Mouse (Mus musculus) midbrain, embryonic 14.5 days (tissue): ENCODE data around the gene Smcr8. TPM values are rescaled to one million over a fixed set of nuclear protein-coding genes. Genes with fewer than 3 reads are reported as not detected.
A peak's percentile ranks its signal among the peaks of the same experiment; 100 is the strongest.

Experiments used
- ATAC-seq: fragments of 200-750 bp; cut with Nextera tagmentation; 2 replicates; pipeline ENCODE4 v1.8.0; 2017; ENCODE audit warnings: moderate number of reproducible peaks, moderate library complexity; ENCODE audit not compliant: low FRiP score, low TSS enrichment
- DNase-seq: peaks from one replicate; pipeline ENCODE4 v3.0.0-alpha.2; 2015
- H3K27ac ChIP-seq: fragments of 300-500 bp; sonication (generic); replicated peaks from 2 replicates; pipeline ENCODE4 v1.5.1; 2014; ENCODE audit warnings: mild to moderate bottlenecking, low read depth, low read length, moderate library complexity
- H3K27me3 ChIP-seq: fragments of 300-500 bp; sonication (generic); 2 replicates; pipeline ENCODE4 v1.6.1; 2014; ENCODE audit warnings: low read length, control low read depth, mixed read lengths; ENCODE audit not compliant: control insufficient read depth, insufficient read depth
- H3K36me3 ChIP-seq: fragments of 300-500 bp; sonication (generic); 2 replicates; pipeline ENCODE4 v1.6.1; 2014; ENCODE audit warnings: low read length, control low read depth; ENCODE audit not compliant: control insufficient read depth, insufficient read depth
- H3K4me1 ChIP-seq: fragments of 300-500 bp; sonication (generic); 2 replicates; pipeline ENCODE4 v1.6.1; 2014; ENCODE audit warnings: mild to moderate bottlenecking, antibody characterized with exemption, low read length, control low read depth; ENCODE audit not compliant: control insufficient read depth, insufficient read depth
- H3K4me2 ChIP-seq: fragments of 300-500 bp; sonication (generic); 2 replicates; pipeline ENCODE4 v1.6.1; 2014; ENCODE audit warnings: mild to moderate bottlenecking, low read length, moderate library complexity
- H3K4me3 ChIP-seq: fragments of 300-500 bp; sonication (generic); replicated peaks from 2 replicates; pipeline ENCODE4 v1.5.1; 2014; ENCODE audit warnings: low read depth, low read length
- H3K9ac ChIP-seq: fragments of 300-500 bp; sonication (generic); replicated peaks from 2 replicates; pipeline ENCODE4 v1.6.1; 2014; ENCODE audit warnings: mild to moderate bottlenecking, low read length, moderate library complexity
- H3K9me3 ChIP-seq: fragments of 300-500 bp; sonication (generic); 2 replicates; pipeline ENCODE4 v1.6.1; 2016; ENCODE audit warnings: low read length, control low read depth, mixed read lengths; ENCODE audit not compliant: control insufficient read depth
- WGBS: fragments of 180-500 bp; shearing (Covaris S2); extraction: QIAGEN DNeasy Blood & Tissue Kit; methylation state at CpG from one replicate; pipeline ENCODE4 v1.1.7; 2014; 5-methylcytosine and 5-hydroxymethylcytosine counted together
- polyA plus RNA-seq: library from polyadenylated mRNA; unstranded; fragments of >200 nt; fragmentation: Nextera tagmentation; extraction: Ambion mirVana; gene quantifications from 2 replicates; pipeline ENCODE4 v1.2.1, GENCODE M21; 2014

Gene Smcr8
- polyA plus RNA-seq, 1 experiment from 2014 or later, result 9.4 TPM

DNA sequence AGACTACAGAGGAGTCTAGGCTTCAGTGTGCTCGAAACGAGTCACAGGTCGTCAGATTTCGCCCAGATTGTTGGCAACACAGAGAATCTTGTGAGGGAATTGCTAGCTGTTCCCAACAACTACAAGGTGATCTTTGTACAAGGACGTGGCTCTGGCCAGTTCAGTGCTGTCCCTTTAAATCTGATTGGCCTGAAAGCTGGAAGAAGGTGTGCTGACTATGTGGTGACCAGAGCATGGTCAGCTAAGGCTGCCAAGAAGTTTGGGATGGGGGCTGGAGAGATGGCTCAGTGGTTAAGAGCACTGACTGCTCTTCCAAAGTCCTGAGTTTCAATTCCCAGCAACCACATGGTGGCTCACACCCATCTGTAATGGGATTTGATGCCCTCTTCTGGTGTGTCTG, 39.1 kb downstream of the Smcr8 start:
- 73% methylated on average over 5 of the region's 5 CpGs for WGBS
- H3K36me3 ChIP-seq, result no peaks in the 10 kb centered on the region
- H3K4me1 ChIP-seq, result no peaks in the 10 kb centered on the region
- H3K9ac ChIP-seq, result no peak overlapping the region
- no peaks in the 10 kb centered on the region for H3K9me3 ChIP-seq
- H3K4me3 ChIP-seq, result no peak overlapping the region
- DNase-seq, result no peak
- no peaks in the 10 kb centered on the region for H3K27me3 ChIP-seq
- H3K4me2 ChIP-seq, result no peak overlapping the region
- no peak overlapping the region for H3K27ac ChIP-seq
- ATAC-seq, result no peak

DNA sequence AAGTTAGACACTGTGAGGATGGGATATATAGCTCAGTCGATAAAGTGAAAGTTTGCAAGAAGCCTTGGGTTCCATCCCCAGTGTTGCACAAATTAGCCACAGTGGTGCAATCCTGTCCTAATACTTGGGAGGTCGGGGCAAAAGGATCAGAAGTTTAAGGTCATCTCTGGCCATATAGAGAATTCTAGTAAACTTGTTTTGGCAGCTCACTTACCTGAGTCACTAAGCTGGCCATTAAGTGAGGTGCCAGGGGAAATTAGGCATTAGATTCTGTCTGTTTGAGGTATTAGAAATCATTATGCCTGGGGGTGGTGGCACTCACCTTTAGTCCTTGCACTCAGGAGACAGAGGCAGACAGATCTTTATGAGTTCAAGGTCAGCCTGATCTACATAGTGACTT, 46.4 kb downstream of the Smcr8 start:
- Histone ChIP-seq H3K9ac (no peak overlapping the region), H3K9me3 (no peaks in the 10 kb centered on the region), H3K36me3 (no peaks in the 10 kb centered on the region), H3K4me3 (no peak overlapping the region), H3K27ac (no peak overlapping the region), H3K4me2 (no peak overlapping the region), H3K27me3 (no peaks in the 10 kb centered on the region), H3K4me1 (no peaks in the 10 kb centered on the region)
- no peak for DNase-seq
- 64% methylated on average over 2 of the region's 2 CpGs for WGBS
- ATAC-seq, result no peak

- DNase-seq (no peak), ATAC-seq (no peak)
- Histone ChIP-seq H3K36me3 (no peaks in the 10 kb centered on the region), H3K4me1 (no peaks in the 10 kb centered on the region), H3K27me3 (no peaks in the 10 kb centered on the region), H3K9ac (no peak overlapping the region), H3K27ac (no peak overlapping the region), H3K9me3 (no peaks in the 10 kb centered on the region), H3K4me2 (no peak overlapping the region), H3K4me3 (no peak overlapping the region)
- 91% methylated on average over 3 of the region's 3 CpGs for WGBS
Observed at GRCm38 (mm10) chr11:60825191-60825590, 47.9 kb downstream of the Smcr8 start.

DNA sequence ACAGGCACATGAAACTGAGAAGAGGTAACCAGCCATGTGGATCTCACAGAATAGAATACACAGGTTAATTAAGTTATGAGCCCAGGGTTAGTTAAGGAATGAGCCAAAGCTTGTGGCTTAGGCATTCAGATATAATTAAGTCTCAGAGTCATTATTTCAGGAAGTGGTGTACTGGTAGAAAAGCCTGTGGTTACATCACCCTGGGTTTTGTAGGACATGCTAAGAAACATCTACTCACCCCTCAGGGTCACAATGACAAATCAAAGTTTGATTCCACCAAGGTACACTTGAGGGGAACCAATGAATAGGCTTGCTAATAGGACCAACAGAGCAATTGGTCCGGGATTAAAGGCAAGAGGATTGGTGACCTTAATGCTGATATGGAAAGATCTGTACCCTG, 49.4 kb downstream of the Smcr8 start:
- H3K4me2 ChIP-seq, result no peak overlapping the region

GRCm38 (mm10) chr11:60827241-60827945, 50.1 kb downstream of the Smcr8 start:
- 10% methylated on average over 4 of the region's 4 CpGs for WGBS

More for the DNA sequence above, 49.4 kb downstream of the Smcr8 start:
- Histone ChIP-seq H3K27me3 (no peaks in the 10 kb centered on the region), H3K27ac (no peak overlapping the region), H3K9me3 (no peaks in the 10 kb centered on the region), H3K4me3 (no peak overlapping the region), H3K9ac (no peak overlapping the region), H3K36me3 (no peaks in the 10 kb centered on the region), H3K4me1 (peaks cover 5% of the 10 kb centered on the region; the same call in 1 of the 2 replicates)
- DNase-seq (no peak), ATAC-seq (no peak)
- 23% methylated on average over 1 of the region's 1 CpGs for WGBS

DNA sequence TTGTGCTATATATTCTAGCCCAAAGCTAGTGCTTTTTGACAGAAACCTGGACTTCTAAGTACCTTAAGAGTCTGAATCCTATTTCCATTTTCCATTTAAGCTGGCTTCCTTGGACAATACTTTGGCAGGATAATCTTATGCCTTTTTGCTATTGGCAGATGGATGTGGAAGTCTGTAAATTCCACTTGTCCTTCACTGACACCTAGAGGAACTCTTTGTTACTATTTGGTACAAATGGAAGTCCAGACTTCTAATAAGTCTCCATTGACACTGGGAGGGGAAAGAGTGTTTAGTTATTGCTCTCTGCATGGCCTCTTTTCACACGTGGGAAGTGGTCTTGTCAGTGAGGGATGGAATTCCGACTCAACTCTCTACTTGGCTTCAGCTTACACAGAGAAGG, 51.6 kb downstream of the Smcr8 start:
- H3K9me3 ChIP-seq, result no peaks in the 10 kb centered on the region
- H3K4me2 ChIP-seq, result no peak overlapping the region
- no peak overlapping the region for H3K27ac ChIP-seq
- H3K27me3 ChIP-seq, result no peaks in the 10 kb centered on the region
- ATAC-seq (no peak), DNase-seq (peak; percentile 25)
- H3K36me3 ChIP-seq, result no peaks in the 10 kb centered on the region
- H3K4me1 ChIP-seq, result peaks cover 5% of the 10 kb centered on the region; the same call in 1 of the 2 replicates
- 33% methylated on average over 2 of the region's 2 CpGs for WGBS
- no peak overlapping the region for H3K9ac ChIP-seq
- H3K4me3 ChIP-seq, result no peak overlapping the region

More at GRCm38 (mm10) chr11:60827241-60827945, 50.1 kb downstream of the Smcr8 start:
- Histone ChIP-seq H3K36me3 (no peaks in the 10 kb centered on the region), H3K27me3 (no peaks in the 10 kb centered on the region), H3K27ac (no peak overlapping the region), H3K9me3 (no peaks in the 10 kb centered on the region), H3K4me3 (no peak overlapping the region), H3K4me1 (peaks cover 5% of the 10 kb centered on the region; the same call in 1 of the 2 replicates), H3K4me2 (no peak overlapping the region), H3K9ac (no peak overlapping the region)
- DNase-seq, result no peak
- ATAC-seq, result no peak

- DNase-seq, result peak; percentile 95
- ATAC-seq, result peak; percentile 92
- no peaks in the 10 kb centered on the region for H3K36me3 ChIP-seq
- no peaks in the 10 kb centered on the region for H3K27me3 ChIP-seq
- H3K9me3 ChIP-seq, result no peaks in the 10 kb centered on the region
- peak within 1 kb of the TSS; percentile 76 for H3K27ac ChIP-seq
- H3K4me1 ChIP-seq, result peaks cover 5% of the 10 kb centered on the region; the same call in 1 of the 2 replicates
- WGBS, result under 1% methylated on average over 34 of the region's 34 CpGs
- peak within 1 kb of the TSS; percentile 83 for H3K4me2 ChIP-seq
- peak within 1 kb of the TSS; percentile 74 for H3K9ac ChIP-seq
- H3K4me3 ChIP-seq, result peak within 1 kb of the TSS; percentile 61
Observed at GRCm38 (mm10) chr11:60830433-60831052, 53.2 kb downstream of the Smcr8 start, which contains the start of gene Dhrs7b. TSS of gene Dhrs7b (plus strand) at chr11:60830631.

GRCm38 (mm10) chr11:60836897-60837296, 59.6 kb downstream of the Smcr8 start:
- no peak overlapping the region for H3K9ac ChIP-seq
- H3K36me3 ChIP-seq, result no peaks in the 10 kb centered on the region
- H3K27me3 ChIP-seq, result no peaks in the 10 kb centered on the region
- ATAC-seq, result no peak
- H3K27ac ChIP-seq, result no peak overlapping the region
- H3K4me2 ChIP-seq, result no peak overlapping the region
- no peaks in the 10 kb centered on the region for H3K9me3 ChIP-seq
- 92% methylated on average over 6 of the region's 6 CpGs for WGBS
- H3K4me1 ChIP-seq, result no peaks in the 10 kb centered on the region
- DNase-seq, result no peak
- no peak overlapping the region for H3K4me3 ChIP-seq
